Mouse (Mus musculus): ENCODE measurements around the gene 2010111I01Rik.

GRCm38 (mm10) chr13:63280344-63280743 lies 315.7 kb downstream of the 2010111I01Rik start:
- TF ChIP-seq POLR2A (IDR thresholded peaks at IDR 0.05; ENCODE audit: borderline replicate concordance, control insufficient read depth, low read depth, low read length): no peak
- no peak for TF ChIP-seq CTCF (IDR thresholded peaks at IDR 0.05; ENCODE audit: control insufficient read depth, insufficient read depth, low read length)
